In the genomic region with DNA sequence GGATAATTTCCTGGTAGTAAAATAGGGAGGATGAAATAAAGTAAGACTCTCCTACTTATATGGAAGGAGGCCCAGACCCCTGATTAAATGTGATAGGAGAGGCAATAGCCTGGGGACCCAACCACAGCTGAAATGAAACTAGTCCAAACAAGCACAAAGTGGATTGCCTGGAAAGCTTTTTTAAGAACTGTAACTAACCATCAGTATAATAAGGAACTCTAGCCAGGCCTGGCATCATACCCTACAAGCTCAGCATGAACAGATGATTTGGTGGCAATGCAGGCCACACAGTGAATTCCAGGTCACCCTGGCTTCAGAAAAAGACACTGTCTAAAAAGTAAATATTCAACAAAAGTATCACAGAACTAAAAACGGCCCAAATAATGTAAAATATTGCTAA, we compare ENCODE assay signal across 19 mouse cellular contexts. TPM values are rescaled to one million over a fixed set of nuclear protein-coding genes. Genes with fewer than 3 reads are reported as not detected.
DNase-seq lines count a peak whose midpoint lies in the region; ATAC-seq lines count a peak whose summit lies in the region.
"Had no signal": no experiment of that assay in that cellular context is flagged by ENCODE, and none has a peak within 500 bp of the region (broad histone marks: within the 10 kb centered on the region; RNA-seq: fewer than 3 reads in every experiment).

No protein-coding gene starts in this region.

- no peaks in the 10 kb centered on the region for H3K27me3 ChIP-seq in heart, embryonic 12.5 days (replicated peaks)
- H3K27me3 ChIP-seq: embryonic facial prominence, embryonic 12.5 days; heart, embryonic 15.5 days; hindbrain, embryonic 13.5 days had no signal

- no peak for DNase-seq in cerebellum, postnatal 4 days (ENCODE audit: low spot score in 2 of 2)
- peak; percentile 16 for DNase-seq in cerebellum, adult 11 months
- peak; percentile 37 for DNase-seq in cerebellum, adult 9-11 months
- DNase-seq in fat pad, adult 2 months (ENCODE audit: extremely low read depth, low read depth, low spot score): peak; percentile 66
- no peak for DNase-seq in adrenal gland, postnatal 25 days
- DNase-seq: adrenal gland, postnatal 14 days; heart, postnatal 36 days; kidney, adult 18-20 months; right cerebral cortex, postnatal 4 days; thymus, postnatal 25 days had no signal

- peaks cover 31% of the 10 kb centered on the region for H3K36me3 ChIP-seq in heart, embryonic 12.5 days

- WGBS in heart, embryonic 12.5 days: 70% methylated on average over 1 of the region's 1 CpGs

- H3K4me2 ChIP-seq in heart, embryonic 12.5 days: no peak overlapping the region
- H3K4me2 ChIP-seq: embryonic facial prominence, embryonic 12.5 days; heart, embryonic 15.5 days; hindbrain, embryonic 13.5 days had no signal

- no peaks in the 10 kb centered on the region for H3K9me3 ChIP-seq in heart, embryonic 12.5 days (replicated peaks)
- H3K9me3 ChIP-seq: embryonic facial prominence, embryonic 12.5 days; heart, embryonic 15.5 days; hindbrain, embryonic 13.5 days; midbrain, embryonic 10.5 days had no signal

- ATAC-seq in cerebellum, adult (ENCODE audit: insufficient number of reproducible peaks, low FRiP score, low TSS enrichment): peak; percentile 91
- no peak for ATAC-seq in heart, embryonic 12.5 days (ENCODE audit: insufficient number of reproducible peaks, low FRiP score)
- ATAC-seq: forebrain, embryonic 16.5 days; midbrain, embryonic 16.5 days had no signal

- H3K9ac ChIP-seq in heart, embryonic 12.5 days: no peak overlapping the region
- H3K9ac ChIP-seq: embryonic facial prominence, embryonic 12.5 days; heart, embryonic 15.5 days; hindbrain, embryonic 13.5 days had no signal

- H3K4me1 ChIP-seq in heart, embryonic 12.5 days (replicated peaks): no peaks in the 10 kb centered on the region
- H3K4me1 ChIP-seq: embryonic facial prominence, embryonic 12.5 days; heart, embryonic 15.5 days; hindbrain, embryonic 13.5 days; midbrain, embryonic 10.5 days had no signal

- no peak overlapping the region for H3K4me3 ChIP-seq in heart, embryonic 12.5 days
- H3K4me3 ChIP-seq: embryonic facial prominence, embryonic 12.5 days; heart, embryonic 15.5 days; hindbrain, embryonic 13.5 days; midbrain, embryonic 10.5 days had no signal

- no peak overlapping the region for H3K27ac ChIP-seq in heart, embryonic 12.5 days (ENCODE audit: poor library complexity, severe bottlenecking)
- H3K27ac ChIP-seq: embryonic facial prominence, embryonic 12.5 days; heart, embryonic 15.5 days; hindbrain, embryonic 13.5 days; kidney, postnatal 0 days; midbrain, embryonic 10.5 days had no signal

RNA-seq across cellular contexts. Expression of a gene that starts 29.5 kb away (rescaled TPM):
- total RNA-seq in adrenal gland, postnatal 25 days (2021): 16.1 and 18.1 TPM in 2 replicates
- 11.4 and 12.6 TPM in 2 replicates for polyA plus RNA-seq in heart, embryonic 12.5 days (2016; fragmentation: Nextera tagmentation; extraction: Ambion mirVana)

RNA-seq across cellular contexts. Expression of a gene that starts 48.8 kb away (rescaled TPM):
- 26.5 and 34.0 TPM in 2 replicates for total RNA-seq in adrenal gland, postnatal 25 days (2021)
- 0.41 and 0.58 TPM in 2 replicates for polyA plus RNA-seq in heart, embryonic 12.5 days (2016; fragmentation: Nextera tagmentation; extraction: Ambion mirVana)

RNA-seq across cellular contexts. Expression of a gene that starts 52.0 kb away (rescaled TPM):
- total RNA-seq in adrenal gland, postnatal 25 days (2021): 19.4 and 33.5 TPM in 2 replicates
- 19.1 and 21.3 TPM in 2 replicates for polyA plus RNA-seq in heart, embryonic 12.5 days (2016; fragmentation: Nextera tagmentation; extraction: Ambion mirVana)

Comparison
In these comparisons a context has a peak if more than half of its experiments do, and no peak if none do; other contexts are left out.
1. DNase-seq: peak in cerebellum, adult 11 months (single experiment), cerebellum, adult 9-11 months (single experiment) and fat pad, adult 2 months (single experiment); none in cerebellum, postnatal 4 days (0 of 2) and adrenal gland, postnatal 25 days (single experiment).